8 mouse cellular contexts compared by ENCODE assay signal in genomic region chr2:73046576-73046975, GRCm38 (mm10).
A peak's percentile ranks its signal among the peaks of the same experiment; 100 is the strongest.
DNase-seq lines count a peak whose midpoint lies in the region.

No protein-coding gene starts in this region.

- intact Hi-C loops in left cerebral cortex, postnatal 4 days (cut with DNase I) = no loop called here
- intact Hi-C loops in left cerebral cortex, postnatal 14 days (cut with DNase I) = no loop called here

- peak; percentile 21 for DNase-seq in left cerebral cortex, postnatal 4 days
- DNase-seq in left cerebral cortex, postnatal 14 days (ENCODE audit: low spot score in 2 of 2) = no peak
- peak; percentile 55 to 70 for DNase-seq in gastrocnemius, adult 8-10 months (ENCODE audit: low spot score in 2 of 2)
- peak; percentile 73 for DNase-seq in kidney, postnatal 14 days
- peak; percentile 24 for DNase-seq in retina, postnatal 7 days (ENCODE audit: low read depth, low spot score)
- DNase-seq in layer of hippocampus, postnatal 36 days = no peak
- no peak for DNase-seq in left cerebral cortex, adult 11 months (ENCODE audit: low spot score)
- no peak for DNase-seq in cerebellum, adult 11 months

Comparison
In these comparisons a context has a peak if more than half of its experiments do, and no peak if none do; other contexts are left out.
1. DNase-seq: peak in left cerebral cortex, postnatal 4 days (single experiment), gastrocnemius, adult 8-10 months (2 of 2), kidney, postnatal 14 days (single experiment) and retina, postnatal 7 days (single experiment); none in left cerebral cortex, postnatal 14 days (0 of 2), layer of hippocampus, postnatal 36 days (0 of 2), left cerebral cortex, adult 11 months (single experiment) and cerebellum, adult 11 months (single experiment).